Mouse (Mus musculus): ENCODE data around the gene Catip. TPM values are rescaled to one million over a fixed set of nuclear protein-coding genes. Genes with fewer than 3 reads are reported as not detected.
"Not testable (repeated sequence)": the region's sequence is repeated elsewhere in the genome, so short reads cannot be mapped to it uniquely, and the experiment has no call there.

The Catip gene
- polyA plus RNA-seq (2012; ENCODE audit: insufficient read depth, low replicate concordance): 0.59 TPM in 1 of 2 replicates, not detected in the other

DNA sequence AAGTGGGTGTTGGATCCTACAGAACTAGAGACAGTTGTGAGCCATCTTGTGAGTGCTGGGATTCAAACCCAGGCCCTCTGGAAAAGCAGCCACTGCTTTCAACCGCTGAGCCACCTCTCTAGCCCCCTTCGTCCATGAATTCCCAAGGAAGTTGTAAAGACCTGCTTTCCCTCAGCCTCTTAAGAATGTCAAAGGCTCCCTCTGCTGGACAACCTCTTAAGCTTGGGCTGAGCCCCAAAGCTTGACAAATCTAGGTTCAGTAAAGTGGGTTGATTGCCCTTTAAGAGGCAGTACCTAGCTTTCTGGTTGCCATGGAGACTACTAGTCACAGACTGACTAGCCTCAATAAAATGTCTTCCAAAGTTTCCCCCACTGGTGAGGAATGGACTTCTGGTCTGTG is at the start of gene Catip:
TSS of gene Catip (plus strand) at position 297 of the 400 bp plus-strand sequence.
- Histone ChIP-seq H3K4me3 (replicated peaks) (no peak within 1 kb of the TSS), H3K4me1 (peaks cover 46% of the 10 kb centered on the region), H3K36me3 (replicated peaks; ENCODE audit: low read length) (no peaks in the 10 kb centered on the region), H3K9me3 (no peaks in the 10 kb centered on the region), H3K27me3 (replicated peaks) (peaks cover 39% of the 10 kb centered on the region)
- TF ChIP-seq GATA1 (IDR thresholded peaks at IDR 0.05; ENCODE audit: borderline replicate concordance, low read length) (no peak), FLI1 (IDR thresholded peaks at IDR 0.05; ENCODE audit: low read length) (no peak)

DNA sequence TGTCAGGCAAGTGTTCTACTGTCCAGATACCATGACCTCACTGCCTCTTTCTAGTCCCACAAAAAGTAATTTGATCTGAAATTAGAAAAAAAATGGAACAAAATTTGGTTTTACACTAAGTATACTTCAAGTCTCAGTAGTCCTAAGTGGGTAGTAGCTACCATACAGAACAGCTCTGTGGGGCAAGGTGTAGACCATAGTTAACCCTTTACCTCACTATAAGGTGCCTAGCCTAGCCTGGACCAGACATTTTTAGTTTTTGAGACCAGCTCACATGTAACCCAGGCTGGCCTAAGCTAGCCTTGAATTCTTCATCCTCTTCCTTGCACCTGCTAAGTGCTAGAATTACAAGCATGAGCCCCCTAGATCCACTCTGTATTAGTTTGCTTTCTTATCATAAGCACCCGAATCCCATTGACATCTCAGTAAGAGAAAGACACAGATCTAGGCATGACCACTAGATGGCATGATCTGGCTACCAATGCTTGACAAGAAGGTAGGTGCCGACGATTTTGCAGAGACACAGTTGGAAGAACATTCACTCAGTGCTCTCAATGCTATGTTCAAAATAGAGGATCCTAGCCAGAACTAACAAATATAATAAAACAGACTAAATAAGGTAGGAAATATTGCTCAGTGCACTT is 48.7 kb upstream of the Catip start:
- Histone ChIP-seq H3K9me3 (no peaks in the 10 kb centered on the region), H3K36me3 (replicated peaks; ENCODE audit: low read length) (no peaks in the 10 kb centered on the region), H3K4me3 (replicated peaks) (peak overlapping the region; percentile 35), H3K4me1 (peaks cover 69% of the 10 kb centered on the region), H3K27me3 (replicated peaks) (peaks cover 2% of the 10 kb centered on the region)
- TF ChIP-seq GATA1 (IDR thresholded peaks at IDR 0.05; ENCODE audit: borderline replicate concordance, low read length): no peak
- TF ChIP-seq FLI1 (IDR thresholded peaks at IDR 0.05; ENCODE audit: low read length): no peak

DNA sequence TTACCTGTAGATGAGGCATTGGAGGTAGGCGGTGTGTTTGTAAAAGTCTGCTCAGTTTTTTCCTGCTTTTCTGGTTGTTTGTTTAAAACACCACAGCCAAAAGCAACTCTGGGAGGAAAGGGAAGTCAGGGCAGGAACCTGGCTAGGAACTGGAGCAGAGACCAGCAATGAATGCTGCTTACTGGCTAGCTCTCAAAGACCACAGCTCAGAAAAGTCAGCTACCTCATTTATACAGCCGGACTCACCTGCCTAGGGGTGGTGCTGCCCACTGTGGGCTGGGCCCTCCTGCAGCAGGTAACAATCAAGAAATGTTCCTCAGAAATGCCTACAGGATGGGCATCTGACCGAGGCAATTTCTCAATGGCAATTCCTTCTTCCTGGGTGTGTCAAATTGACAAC is 47.1 kb upstream of the Catip start:
- H3K4me3 ChIP-seq (replicated peaks): no peak overlapping the region
- H3K4me1 ChIP-seq: peaks cover 53% of the 10 kb centered on the region
- H3K27me3 ChIP-seq (replicated peaks): peaks cover 2% of the 10 kb centered on the region
- H3K36me3 ChIP-seq (replicated peaks; ENCODE audit: low read length): no peaks in the 10 kb centered on the region
- no peak for TF ChIP-seq FLI1 (IDR thresholded peaks at IDR 0.05; ENCODE audit: low read length)
- no peak for TF ChIP-seq GATA1 (IDR thresholded peaks at IDR 0.05; ENCODE audit: borderline replicate concordance, low read length)
- H3K9me3 ChIP-seq: no peaks in the 10 kb centered on the region

DNA sequence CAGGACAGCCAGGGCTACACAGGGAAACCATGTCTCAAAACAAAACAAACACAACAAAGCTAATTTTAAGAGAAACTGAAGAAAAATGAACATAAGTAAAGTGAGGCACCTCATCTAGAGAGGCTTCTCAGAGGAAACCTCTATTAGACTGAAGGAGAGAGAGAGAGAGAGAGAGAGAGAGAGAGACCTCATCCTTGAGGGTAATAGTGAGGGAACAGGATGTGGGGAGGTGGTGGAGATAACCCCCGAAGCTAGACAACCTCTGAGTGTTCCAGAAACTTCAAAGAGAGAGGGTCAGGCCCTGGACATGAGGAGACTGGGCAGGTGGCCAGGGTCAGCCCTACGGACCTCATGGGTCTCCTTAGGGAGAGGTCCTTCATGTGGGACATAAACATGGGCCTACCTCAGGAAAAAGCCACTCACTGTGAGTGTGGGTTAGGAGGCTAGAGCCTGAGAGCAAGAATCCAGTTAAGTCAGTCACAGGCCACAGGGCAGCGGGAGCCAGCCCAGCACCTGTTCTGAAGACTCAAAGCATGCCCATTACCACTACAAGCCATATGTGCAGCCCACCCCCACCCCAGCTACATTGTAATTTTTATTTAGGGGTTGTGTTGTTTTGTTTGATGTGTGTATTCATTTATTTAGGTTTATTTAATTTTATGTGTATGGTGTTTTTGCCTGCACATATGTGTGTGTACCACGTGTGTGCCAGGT is 45.6 kb upstream of the Catip start:
- H3K36me3 ChIP-seq (replicated peaks; ENCODE audit: low read length): no peaks in the 10 kb centered on the region
- H3K4me3 ChIP-seq (replicated peaks): no peak overlapping the region
- H3K4me1 ChIP-seq: peaks cover 45% of the 10 kb centered on the region
- H3K9me3 ChIP-seq: peaks cover 4% of the 10 kb centered on the region
- TF ChIP-seq FLI1 (IDR thresholded peaks at IDR 0.05; ENCODE audit: low read length) (no peak), GATA1 (IDR thresholded peaks at IDR 0.05; ENCODE audit: borderline replicate concordance, low read length) (no peak)
- peaks cover 5% of the 10 kb centered on the region for H3K27me3 ChIP-seq (replicated peaks)

DNA sequence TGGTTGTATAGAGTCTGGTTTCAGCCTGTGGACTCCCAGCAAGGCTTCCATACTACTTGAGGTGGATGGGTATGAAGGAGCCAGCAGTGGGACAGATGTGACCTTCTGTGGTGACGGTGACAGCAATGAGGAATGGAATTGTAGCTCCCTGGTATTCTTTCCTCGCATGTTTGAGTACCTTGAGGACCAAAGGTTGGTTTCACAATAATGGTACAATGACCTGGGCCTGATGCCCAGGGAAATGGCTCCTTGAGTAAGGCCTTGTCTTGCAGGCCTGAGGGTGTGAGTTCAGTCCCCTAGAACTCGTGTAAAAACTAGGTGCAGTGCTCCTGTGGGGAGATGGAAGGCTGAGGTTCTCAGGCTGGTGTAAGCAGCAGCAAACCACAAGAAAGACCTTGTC is 43.2 kb upstream of the Catip start:
- Histone ChIP-seq H3K27me3 (replicated peaks) (peaks cover 17% of the 10 kb centered on the region), H3K36me3 (replicated peaks; ENCODE audit: low read length) (no peaks in the 10 kb centered on the region), H3K4me1 (peaks cover 37% of the 10 kb centered on the region), H3K9me3 (peaks cover 5% of the 10 kb centered on the region), H3K4me3 (replicated peaks) (no peak overlapping the region)
- TF ChIP-seq FLI1 (IDR thresholded peaks at IDR 0.05; ENCODE audit: low read length) (no peak), GATA1 (IDR thresholded peaks at IDR 0.05; ENCODE audit: borderline replicate concordance, low read length) (no peak)

DNA sequence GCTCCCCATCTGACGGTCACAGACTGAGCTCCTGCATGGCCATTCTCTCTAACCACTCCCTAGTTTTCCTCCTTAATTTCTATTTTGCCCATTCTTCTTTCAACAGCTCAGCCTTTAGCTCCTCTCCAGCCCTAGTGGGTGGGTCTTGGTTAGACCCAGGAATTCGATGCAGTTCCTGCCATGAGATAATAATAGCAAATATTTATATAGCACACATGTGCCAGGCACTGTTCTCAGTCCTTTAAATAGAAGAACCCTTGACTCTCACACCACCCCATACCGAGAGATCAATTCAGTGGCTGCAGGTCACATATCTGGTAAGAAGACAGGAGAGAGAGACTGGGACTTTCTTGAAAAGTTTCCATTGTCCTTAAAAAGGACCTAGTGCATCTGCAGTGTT is 40.5 kb upstream of the Catip start:
- H3K4me3 ChIP-seq (replicated peaks): no peak overlapping the region
- peaks cover 16% of the 10 kb centered on the region for H3K27me3 ChIP-seq (replicated peaks)
- TF ChIP-seq FLI1 (IDR thresholded peaks at IDR 0.05; ENCODE audit: low read length) (no peak), GATA1 (IDR thresholded peaks at IDR 0.05; ENCODE audit: borderline replicate concordance, low read length) (no peak)
- peaks cover 22% of the 10 kb centered on the region for H3K4me1 ChIP-seq
- peaks cover 5% of the 10 kb centered on the region for H3K9me3 ChIP-seq
- no peaks in the 10 kb centered on the region for H3K36me3 ChIP-seq (replicated peaks; ENCODE audit: low read length)

DNA sequence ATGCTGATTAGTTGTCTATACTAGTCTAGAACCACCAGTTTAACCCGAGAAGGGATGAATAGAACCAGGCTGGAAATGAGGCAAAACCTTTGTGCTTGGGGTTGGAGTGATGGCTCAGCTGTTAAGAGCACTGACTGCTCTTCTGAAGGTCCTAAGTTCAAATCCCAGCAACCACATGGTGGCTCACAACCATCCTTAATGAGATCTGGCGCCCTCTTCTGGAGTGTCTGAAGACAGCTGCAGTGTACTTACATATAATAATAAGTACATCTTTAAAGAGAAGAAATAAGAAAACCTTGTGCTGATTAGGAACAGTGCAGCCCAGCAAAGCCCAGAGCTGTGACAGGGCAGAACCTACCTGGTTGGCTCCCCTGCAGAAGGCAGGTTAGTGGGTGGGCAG is 35.0 kb upstream of the Catip start:
- H3K9me3 ChIP-seq; H3K4me3 ChIP-seq (replicated peaks); H3K36me3 ChIP-seq (replicated peaks; ENCODE audit: low read length); H3K27me3 ChIP-seq (replicated peaks): not testable (repeated sequence)
- peaks cover 36% of the 10 kb centered on the region for H3K4me1 ChIP-seq

DNA sequence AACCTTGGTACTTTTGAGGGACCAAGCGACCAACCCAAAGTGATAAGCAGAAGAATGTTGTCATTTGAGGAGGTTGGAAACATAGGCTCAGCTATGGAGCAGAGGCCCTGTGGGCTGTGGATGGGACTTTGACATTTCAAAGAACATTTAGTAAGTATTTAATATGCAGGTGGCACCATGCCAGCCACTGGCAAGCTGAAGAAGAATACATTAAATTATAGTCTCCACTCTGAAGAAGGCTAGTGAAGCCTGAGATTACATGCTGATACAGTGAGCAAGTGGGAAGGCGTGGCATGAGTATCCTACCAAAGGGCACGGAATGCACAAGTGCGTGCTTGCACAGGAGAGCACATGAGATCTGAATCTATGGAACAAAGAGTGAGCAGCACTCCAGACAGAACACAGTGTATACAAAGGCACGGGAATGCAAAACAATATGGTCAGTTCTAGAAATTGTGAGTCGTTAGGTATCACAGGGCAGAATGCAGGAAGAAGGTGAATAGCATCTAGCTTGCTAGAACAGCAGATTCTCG is 31.9 kb upstream of the Catip start:
- H3K9me3 ChIP-seq: peaks cover 10% of the 10 kb centered on the region
- no peak for TF ChIP-seq GATA1 (IDR thresholded peaks at IDR 0.05; ENCODE audit: borderline replicate concordance, low read length)
- no peak for TF ChIP-seq FLI1 (IDR thresholded peaks at IDR 0.05; ENCODE audit: low read length)

DNA sequence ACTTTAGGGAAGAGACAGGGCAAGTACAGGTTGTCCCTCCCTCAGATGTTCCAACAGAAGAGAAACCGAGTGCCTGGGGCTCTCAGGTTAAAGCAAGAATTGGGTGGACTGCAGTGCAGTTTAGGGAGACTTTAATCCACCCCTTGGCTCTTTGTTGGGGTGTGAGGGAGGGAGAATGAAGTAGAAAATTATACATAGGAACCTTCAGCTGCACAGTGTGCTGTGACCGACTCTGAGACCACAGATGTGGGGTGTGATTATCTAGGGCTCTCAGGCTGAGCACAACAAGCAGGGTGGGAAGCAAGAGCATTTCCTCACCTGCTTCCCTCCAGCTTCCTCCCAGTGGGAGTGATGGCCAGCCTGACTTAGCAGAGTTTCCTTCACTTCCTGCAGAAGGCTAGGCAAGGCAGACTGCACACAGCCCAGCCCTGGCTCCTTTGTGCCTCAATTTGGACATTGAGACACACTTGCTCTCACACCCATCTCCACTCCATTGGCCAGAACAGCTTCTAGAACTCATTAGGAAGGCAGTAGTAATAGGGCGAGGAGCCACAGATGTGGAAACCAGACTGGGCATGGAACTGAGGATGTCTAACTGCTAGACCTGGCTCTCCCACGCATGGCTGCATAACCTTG is 30.7 kb upstream of the Catip start:
- peaks cover 10% of the 10 kb centered on the region for H3K36me3 ChIP-seq (replicated peaks; ENCODE audit: low read length)
- peak overlapping the region; percentile 62 for H3K4me3 ChIP-seq (replicated peaks)
- peaks cover 21% of the 10 kb centered on the region for H3K27me3 ChIP-seq (replicated peaks)
- peaks cover 51% of the 10 kb centered on the region for H3K4me1 ChIP-seq
- peaks cover 10% of the 10 kb centered on the region for H3K9me3 ChIP-seq
- TF ChIP-seq GATA1 (IDR thresholded peaks at IDR 0.05; ENCODE audit: borderline replicate concordance, low read length) (no peak), FLI1 (IDR thresholded peaks at IDR 0.05; ENCODE audit: low read length) (no peak)

More for the DNA sequence above, 31.9 kb upstream of the Catip start:
- peaks cover 49% of the 10 kb centered on the region for H3K4me1 ChIP-seq
- peaks cover 10% of the 10 kb centered on the region for H3K36me3 ChIP-seq (replicated peaks; ENCODE audit: low read length)
- no peak overlapping the region for H3K4me3 ChIP-seq (replicated peaks)
- peaks cover 10% of the 10 kb centered on the region for H3K27me3 ChIP-seq (replicated peaks)
